Mouse (Mus musculus) bone marrow macrophage, adult 2 months (primary cell): ENCODE data around the gene Asb1. TPM values are rescaled to one million over a fixed set of nuclear protein-coding genes. Genes with fewer than 3 reads are reported as not detected.

Source experiments
- H3K27ac ChIP-seq: 2 replicates; pipeline ENCODE4 v1.5.1; 2012; ENCODE audit warnings: low read depth, low read length; ENCODE audit not compliant: insufficient read depth
- H3K4me1 ChIP-seq: 2 replicates; pipeline ENCODE4 v1.6.1; 2012; ENCODE audit warnings: low read length; ENCODE audit not compliant: control insufficient read depth, insufficient read depth
- H3K4me3 ChIP-seq: 2 replicates; pipeline ENCODE4 v1.5.1; 2012; ENCODE audit warnings: mild to moderate bottlenecking, low read length, moderate library complexity; ENCODE audit not compliant: insufficient read depth
- CTCF ChIP-seq: IDR thresholded peaks from 2 replicates; pipeline ENCODE4 v1.5.1; 2012; ENCODE audit warnings: low read depth, mild to moderate bottlenecking, low read length, moderate library complexity
- POLR2A ChIP-seq: IDR thresholded peaks from 2 replicates; pipeline ENCODE4 v1.6.1; 2012; ENCODE audit warnings: mild to moderate bottlenecking, low read depth, low read length, borderline replicate concordance
- polyA plus RNA-seq: library from polyadenylated mRNA; stranded (reverse); fragments of >200 nt; gene quantifications from 2 replicates; pipeline ENCODE4 v1.2.4, GENCODE M21; 2012; ENCODE audit not compliant: missing spikeins, insufficient read depth, insufficient read length

Asb1 gene
- polyA plus RNA-seq, 1 experiment = 4.2 TPM

- Histone ChIP-seq H3K27ac (no peak overlapping the region), H3K4me1 (no peaks in the 10 kb centered on the region), H3K4me3 (no peak overlapping the region)
- TF ChIP-seq POLR2A (no peak), CTCF (no peak)
Observed at GRCm38 (mm10) chr1:91525838-91526237, 14.5 kb upstream of the Asb1 start.

- TF ChIP-seq POLR2A (no peak), CTCF (no peak)
- Histone ChIP-seq H3K27ac (no peak overlapping the region), H3K4me1 (no peaks in the 10 kb centered on the region), H3K4me3 (no peak overlapping the region)
Observed at GRCm38 (mm10) chr1:91530166-91530565, 10.2 kb upstream of the Asb1 start.

GRCm38 (mm10) chr1:91532243-91532642, 8.1 kb upstream of the Asb1 start:
- Histone ChIP-seq H3K27ac (no peak overlapping the region), H3K4me3 (no peak overlapping the region), H3K4me1 (no peaks in the 10 kb centered on the region)
- no peak for TF ChIP-seq POLR2A
- no peak for TF ChIP-seq CTCF

- no peak for TF ChIP-seq CTCF
- TF ChIP-seq POLR2A = no peak
- no peak overlapping the region for H3K4me3 ChIP-seq
- no peak overlapping the region for H3K27ac ChIP-seq
- no peaks in the 10 kb centered on the region for H3K4me1 ChIP-seq
Observed at GRCm38 (mm10) chr1:91532892-91533291, 7.5 kb upstream of the Asb1 start.

- no peaks in the 10 kb centered on the region for H3K4me1 ChIP-seq
- no peak overlapping the region for H3K27ac ChIP-seq
- TF ChIP-seq CTCF = no peak
- no peak for TF ChIP-seq POLR2A
- no peak overlapping the region for H3K4me3 ChIP-seq
Observed at GRCm38 (mm10) chr1:91533483-91533882, 6.9 kb upstream of the Asb1 start.

- no peak for TF ChIP-seq CTCF
- H3K27ac ChIP-seq = no peak overlapping the region
- H3K4me1 ChIP-seq = no peaks in the 10 kb centered on the region
- H3K4me3 ChIP-seq = no peak overlapping the region
Observed at GRCm38 (mm10) chr1:91533961-91534723, 6.2 kb upstream of the Asb1 start.

GRCm38 (mm10) chr1:91537786-91538569, 2.4 kb upstream of the Asb1 start:
- Histone ChIP-seq H3K4me3 (no peak overlapping the region), H3K4me1 (peaks cover 12% of the 10 kb centered on the region), H3K27ac (no peak overlapping the region)
- TF ChIP-seq CTCF = no peak

- Histone ChIP-seq H3K27ac (no peak overlapping the region), H3K4me1 (peaks cover 12% of the 10 kb centered on the region), H3K4me3 (no peak overlapping the region)
- TF ChIP-seq POLR2A (no peak), CTCF (no peak)
Observed at GRCm38 (mm10) chr1:91538570-91538929, 1.8 kb upstream of the Asb1 start.

- H3K4me1 ChIP-seq = peaks cover 12% of the 10 kb centered on the region
- H3K27ac ChIP-seq = no peak overlapping the region
- TF ChIP-seq POLR2A (no peak), CTCF (no peak)
- no peak overlapping the region for H3K4me3 ChIP-seq
Observed at GRCm38 (mm10) chr1:91539246-91539645, 1.1 kb upstream of the Asb1 start.

- Histone ChIP-seq H3K4me3 (peak overlapping the region; percentile 76), H3K4me1 (peaks cover 12% of the 10 kb centered on the region), H3K27ac (no peak overlapping the region)
- TF ChIP-seq CTCF (no peak), POLR2A (no peak)
Observed at GRCm38 (mm10) chr1:91539704-91540270, 557 bp upstream of the Asb1 start.
